Mouse (Mus musculus) thymus, adult 2 months (tissue): ENCODE data around the gene Acnat2. TPM values are rescaled to one million over a fixed set of nuclear protein-coding genes. Genes with fewer than 3 reads are reported as not detected.
"Not testable (repeated sequence)": the region's sequence is repeated elsewhere in the genome, so short reads cannot be mapped to it uniquely, and the experiment has no call there.

Experiments used
- DNase-seq: peaks from one replicate; pipeline ENCODE4 v3.0.0; 2021
- H3K27ac ChIP-seq: fragments of 200-500 bp; 2 replicates; pipeline ENCODE4 v1.5.1; 2012; ENCODE audit warnings: low read length, control low read depth; ENCODE audit not compliant: control insufficient read depth, insufficient read depth
- H3K27me3 ChIP-seq: fragments of 200-500 bp; 2 replicates; pipeline ENCODE4 v1.6.1; 2012; ENCODE audit warnings: mild to moderate bottlenecking, low read length, moderate library complexity, mixed read lengths; ENCODE audit not compliant: control insufficient read depth, insufficient read depth
- H3K36me3 ChIP-seq: fragments of 200-500 bp; 2 replicates; pipeline ENCODE4 v1.6.1; 2012; ENCODE audit warnings: mild to moderate bottlenecking, low read length, moderate library complexity; ENCODE audit not compliant: control insufficient read depth, insufficient read depth
- H3K4me1 ChIP-seq: fragments of 200-500 bp; replicated peaks from 2 replicates; pipeline ENCODE4 v1.6.1; 2012; ENCODE audit warnings: low read length; ENCODE audit not compliant: control insufficient read depth, insufficient read depth
- H3K4me3 ChIP-seq: fragments of 200-500 bp; 2 replicates; pipeline ENCODE4 v1.5.1; 2012; ENCODE audit warnings: mild to moderate bottlenecking, low read length, control low read depth, moderate library complexity; ENCODE audit not compliant: control insufficient read depth, insufficient read depth
- CTCF ChIP-seq: fragments of 200-500 bp; IDR thresholded peaks from 2 replicates; pipeline ENCODE4 v1.5.1; 2012; ENCODE audit warnings: mild to moderate bottlenecking, control low read depth, low read length, moderate library complexity, borderline replicate concordance; ENCODE audit not compliant: control insufficient read depth, poor library complexity, insufficient read depth; ENCODE audit errors: extremely low read depth
- POLR2A ChIP-seq: fragments of 200-500 bp; IDR thresholded peaks from 2 replicates; pipeline ENCODE4 v1.6.1; 2012; ENCODE audit warnings: mild to moderate bottlenecking, low read length, control low read depth, moderate library complexity; ENCODE audit not compliant: control insufficient read depth, poor library complexity, insufficient read depth; ENCODE audit errors: extremely low read depth
- WGBS: fragments of 180-500 bp; shearing (Covaris S2); methylation state at CpG from one replicate; pipeline ENCODE4 v1.1.7; 2018; 5-methylcytosine and 5-hydroxymethylcytosine counted together
- polyA plus RNA-seq: library from polyadenylated mRNA; depleted of rRNA; stranded (reverse); fragments of >200 nt; gene quantifications from 2 replicates; pipeline ENCODE4 v1.2.3, GENCODE M21; 2012; rRNA removed

Gene Acnat2
- polyA plus RNA-seq: not detected in 2 replicates

DNA sequence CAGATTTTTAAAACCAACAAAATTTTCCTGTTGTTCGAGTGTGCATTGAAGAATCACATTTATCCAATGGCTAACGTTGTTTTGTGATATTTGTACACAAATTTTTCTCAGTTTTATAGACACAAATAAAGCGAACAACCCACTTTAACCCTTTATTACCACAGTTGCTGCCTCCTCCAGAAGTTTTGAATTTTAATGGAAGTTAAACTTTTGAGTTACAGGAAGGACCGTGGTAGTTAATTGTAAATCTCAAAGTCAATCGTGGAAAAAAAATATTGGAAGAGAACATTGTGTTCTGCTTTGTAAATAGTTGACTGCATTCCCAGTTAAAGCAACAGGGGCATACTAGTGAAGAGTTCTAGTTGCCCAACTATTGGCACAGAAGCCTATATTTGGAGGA lies at the start of gene Acnat2:
TSS of gene Acnat2 (minus strand) at position 195 of the 400 bp plus-strand sequence.
- 88% methylated on average over 5 of the region's 5 CpGs for WGBS
- H3K27me3 ChIP-seq, H3K36me3 ChIP-seq, H3K4me3 ChIP-seq, DNase-seq, H3K4me1 ChIP-seq, H3K27ac ChIP-seq: not testable (repeated sequence)

DNA sequence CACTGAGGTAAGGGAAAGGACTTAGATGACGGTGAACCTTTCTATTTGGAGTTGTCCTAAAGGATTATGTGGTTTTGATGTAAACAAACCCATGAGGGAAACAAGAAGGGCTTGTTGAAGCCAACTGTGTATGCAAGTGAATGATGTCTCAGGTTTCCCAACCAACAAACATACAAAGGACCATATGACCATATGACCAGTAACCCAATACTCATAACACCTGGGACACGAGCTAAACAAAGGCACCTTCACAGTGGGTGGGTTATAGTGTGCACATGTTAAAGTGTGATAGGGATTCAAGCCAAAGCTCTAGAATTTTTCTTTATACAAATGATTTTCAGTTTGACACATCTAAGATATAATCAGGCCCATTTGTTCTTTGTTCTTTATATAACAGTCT lies 48.2 kb upstream of the Acnat2 start:
- 97% methylated on average over 2 of the region's 2 CpGs for WGBS
- no peak overlapping the region for H3K27ac ChIP-seq
- no peak for DNase-seq
- no peaks in the 10 kb centered on the region for H3K36me3 ChIP-seq
- TF ChIP-seq POLR2A (no peak), CTCF (no peak)
- H3K4me3 ChIP-seq: no peak overlapping the region
- H3K27me3 ChIP-seq: no peaks in the 10 kb centered on the region
- no peaks in the 10 kb centered on the region for H3K4me1 ChIP-seq

DNA sequence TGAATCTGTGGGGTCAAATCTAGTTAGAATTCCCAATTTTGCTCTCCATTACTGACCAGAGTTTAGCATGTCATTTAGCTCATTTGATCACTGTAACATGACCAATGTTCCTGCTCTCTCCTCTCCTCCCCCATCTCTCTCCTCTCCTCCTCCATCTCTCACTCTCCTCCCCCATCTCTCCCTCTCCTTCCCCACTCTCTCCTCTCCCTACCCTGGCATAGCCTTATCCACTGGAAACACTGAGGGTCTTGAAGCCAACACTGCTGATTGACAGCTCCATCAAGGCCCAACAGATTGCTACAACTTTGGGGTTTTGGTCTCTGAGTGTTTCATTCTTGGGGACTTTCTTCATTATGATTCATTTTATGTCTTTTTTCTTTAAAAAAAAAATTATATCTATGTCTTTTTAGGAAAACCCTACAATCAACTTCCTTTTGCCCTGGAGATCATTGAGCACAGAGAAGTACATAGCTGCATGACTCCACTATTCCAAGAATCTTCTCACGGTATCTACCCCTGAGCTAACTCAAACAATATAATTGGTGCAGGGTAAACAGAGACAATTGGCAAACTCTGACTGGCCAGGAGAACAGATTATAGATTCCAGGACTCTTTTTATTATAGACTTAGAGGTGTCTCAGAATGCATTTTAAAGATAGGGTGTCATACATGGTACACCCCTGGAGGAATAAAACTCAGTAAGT lies 44.0 kb upstream of the Acnat2 start:
- Histone ChIP-seq H3K27ac (no peak overlapping the region), H3K4me3 (no peak overlapping the region), H3K27me3 (no peaks in the 10 kb centered on the region), H3K4me1 (no peaks in the 10 kb centered on the region), H3K36me3 (no peaks in the 10 kb centered on the region)
- WGBS: 93% methylated on average over 1 of the region's 1 CpGs
- TF ChIP-seq CTCF (no peak), POLR2A (no peak)
- no peak for DNase-seq

DNA sequence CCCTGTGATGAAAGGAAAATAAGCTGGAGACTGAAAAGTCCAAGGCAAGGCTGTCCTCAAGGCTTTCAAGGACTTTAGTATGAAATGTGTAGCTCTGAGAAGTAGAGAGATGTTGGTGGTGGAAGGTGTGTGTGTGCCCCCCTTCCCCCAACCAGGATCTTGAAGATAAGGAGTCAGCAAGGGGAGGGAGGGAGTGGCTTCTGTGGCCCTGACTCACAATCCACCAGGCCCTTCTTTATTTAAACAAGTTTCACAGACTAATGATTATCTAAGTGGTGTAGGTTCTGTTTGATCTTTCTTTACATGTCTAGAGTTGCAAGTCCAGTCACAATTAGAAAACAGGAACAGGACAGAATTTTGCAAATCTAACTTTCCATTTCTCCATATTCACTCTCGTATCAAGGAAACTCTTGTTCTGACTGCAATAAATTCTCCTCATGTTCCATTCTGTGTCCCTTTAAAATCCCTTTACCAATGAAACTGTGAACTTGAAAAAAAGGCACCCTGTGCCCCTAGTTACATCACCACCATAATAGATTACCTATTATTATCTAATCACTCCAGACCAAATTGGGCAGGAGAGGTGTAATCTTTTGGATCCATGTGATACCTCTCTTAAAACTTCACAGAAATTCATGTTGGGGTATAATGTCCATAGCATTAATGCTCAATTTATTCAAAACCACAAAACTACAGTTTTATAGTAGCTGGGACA lies 43.3 kb upstream of the Acnat2 start:
- H3K4me3 ChIP-seq, DNase-seq, H3K27ac ChIP-seq, H3K4me1 ChIP-seq, H3K36me3 ChIP-seq, H3K27me3 ChIP-seq: not testable (repeated sequence)
- 89% methylated on average over 1 of the region's 1 CpGs for WGBS

DNA sequence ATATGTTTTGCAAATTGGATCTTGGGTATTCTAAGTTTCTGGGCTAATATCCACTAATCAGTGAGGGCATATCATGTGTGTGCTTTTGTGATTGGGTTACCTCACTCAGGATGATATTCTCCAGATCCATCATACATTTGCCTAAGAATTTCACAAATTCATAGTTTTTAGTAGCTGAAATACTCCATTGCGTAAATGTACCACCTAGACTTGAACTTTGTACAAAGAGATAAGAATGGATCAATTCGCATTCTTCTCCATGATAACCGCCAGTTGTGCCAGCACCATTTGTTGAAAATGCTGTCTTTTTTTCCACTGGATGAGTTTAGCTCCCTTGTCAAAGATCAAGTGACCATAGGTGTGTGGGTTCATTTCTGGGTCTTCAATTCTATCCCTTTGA lies 29.0 kb upstream of the Acnat2 start:
- H3K4me3 ChIP-seq, H3K27ac ChIP-seq, H3K27me3 ChIP-seq, H3K36me3 ChIP-seq, H3K4me1 ChIP-seq, DNase-seq: not testable (repeated sequence)
- WGBS: 99% methylated on average over 3 of the region's 3 CpGs

DNA sequence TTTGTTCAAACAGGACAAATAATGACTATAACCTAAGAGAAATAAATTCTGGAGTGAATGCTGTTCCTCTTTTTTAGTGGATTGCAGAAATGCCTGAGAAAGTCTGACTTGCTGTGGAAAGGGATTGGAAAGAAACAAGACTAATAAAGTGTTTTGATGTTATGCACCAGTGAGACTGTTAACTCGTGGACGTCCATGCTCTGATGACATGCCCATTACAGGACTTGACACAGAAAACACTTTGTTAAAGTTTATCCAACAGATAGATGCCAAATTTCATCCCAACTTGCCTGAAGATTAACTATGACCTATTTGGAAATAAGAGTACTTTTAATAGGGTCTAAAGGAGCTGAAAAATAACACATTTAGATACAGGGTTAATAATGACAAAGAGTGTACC lies 2.2 kb upstream of the Acnat2 start:
- WGBS: 92% methylated on average over 2 of the region's 2 CpGs
- not testable (repeated sequence) for H3K27ac ChIP-seq, H3K4me3 ChIP-seq, H3K27me3 ChIP-seq, H3K4me1 ChIP-seq, DNase-seq, H3K36me3 ChIP-seq

DNA sequence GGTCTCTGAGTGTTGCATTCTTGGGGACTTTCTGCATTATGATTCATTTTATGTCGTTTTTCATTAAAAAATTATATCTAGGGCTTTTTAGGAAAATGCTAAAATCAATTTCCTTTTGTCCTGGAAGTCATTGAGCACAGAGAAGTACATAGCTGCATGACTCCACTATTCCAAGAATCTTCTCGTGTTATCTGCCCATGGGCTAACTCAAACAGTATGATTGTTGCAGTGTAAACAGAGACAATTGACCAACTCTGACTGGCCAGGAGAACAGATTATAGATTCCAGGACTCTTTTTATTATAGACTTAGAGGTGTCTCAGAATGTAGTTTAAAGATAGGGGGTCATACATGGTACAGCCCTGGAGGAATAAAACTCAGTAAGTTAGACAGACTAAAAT lies 21.1 kb downstream of the Acnat2 start:
- DNase-seq: no peak
- Histone ChIP-seq H3K4me1 (no peaks in the 10 kb centered on the region), H3K36me3 (no peaks in the 10 kb centered on the region), H3K27ac (no peak overlapping the region), H3K4me3 (no peak overlapping the region), H3K27me3 (no peaks in the 10 kb centered on the region)
- WGBS: 60% methylated on average over 2 of the region's 2 CpGs
- TF ChIP-seq POLR2A (no peak), CTCF (no peak)

DNA sequence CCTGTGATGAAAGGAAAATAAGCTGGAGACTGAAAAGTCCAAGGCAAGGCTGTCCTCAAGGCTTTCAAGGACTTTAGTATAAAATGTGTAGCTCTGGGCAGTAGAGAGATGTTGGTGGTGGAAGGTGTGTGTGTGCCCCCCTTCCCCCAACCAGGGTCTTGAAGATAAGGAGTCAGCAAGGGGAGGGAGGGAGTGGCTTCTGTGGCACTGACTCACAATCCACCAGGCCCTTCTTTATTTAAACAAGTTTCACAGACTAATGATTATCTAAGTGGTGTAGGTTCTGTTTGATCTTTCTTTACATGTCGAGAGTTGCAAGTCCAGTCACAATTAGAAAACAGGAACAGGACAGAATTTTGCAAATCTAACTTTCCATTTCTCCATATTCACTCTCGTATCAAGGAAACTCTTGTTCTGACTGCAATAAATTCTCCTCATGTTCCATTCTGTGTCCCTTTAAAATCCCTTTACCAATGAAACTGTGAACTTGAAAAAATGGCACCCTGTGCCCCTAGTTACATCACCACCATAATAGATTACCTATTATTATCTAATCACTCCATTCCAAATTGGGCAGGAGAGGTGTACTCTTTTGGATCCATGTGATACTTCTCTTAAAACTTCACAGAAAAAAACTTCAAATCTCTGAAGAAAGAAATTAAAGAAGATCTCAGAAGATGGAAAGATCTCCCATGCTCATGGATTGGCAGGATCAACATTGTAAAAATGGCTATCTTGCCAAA lies 24.2 kb downstream of the Acnat2 start:
- not testable (repeated sequence) for DNase-seq, H3K4me1 ChIP-seq, H3K36me3 ChIP-seq, H3K27me3 ChIP-seq, H3K4me3 ChIP-seq, H3K27ac ChIP-seq
- WGBS: 77% methylated on average over 2 of the region's 2 CpGs

DNA sequence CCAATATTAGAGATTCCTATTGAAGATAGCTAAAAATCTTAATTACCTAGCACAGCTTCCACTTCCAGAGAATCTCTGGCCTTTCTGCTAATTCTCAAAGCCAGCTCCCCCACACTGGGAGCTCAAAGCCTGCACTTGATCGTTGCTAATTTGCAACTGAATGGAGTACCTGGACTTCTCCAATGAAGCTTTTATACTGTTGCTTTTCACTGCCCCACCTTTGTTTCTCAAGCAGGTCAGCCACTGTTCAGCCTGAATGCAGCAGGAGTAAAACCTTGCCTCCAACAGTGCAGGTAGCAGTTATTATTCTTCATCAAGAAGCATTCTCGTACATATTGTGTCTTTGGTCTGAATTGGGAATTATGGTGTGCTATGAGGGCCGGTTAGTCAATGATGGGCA lies 39.9 kb downstream of the Acnat2 start:
- DNase-seq, H3K4me3 ChIP-seq, H3K4me1 ChIP-seq, H3K36me3 ChIP-seq, H3K27ac ChIP-seq, H3K27me3 ChIP-seq: not testable (repeated sequence)
- WGBS: 93% methylated on average over 3 of the region's 3 CpGs
